Mouse (Mus musculus): Measurements from ENCODE around the gene Scn3b. TPM values are rescaled to one million over a fixed set of nuclear protein-coding genes. Genes with fewer than 3 reads are reported as not detected.
A peak's percentile ranks its signal among the peaks of the same experiment; 100 is the strongest.

Scn3b gene
- polyA plus RNA-seq, 1 experiment from 2014 or later: 2.9 TPM

- Histone ChIP-seq H3K4me2 (peak overlapping the region; percentile 38), H3K9me3 (ENCODE audit: low read depth, low read length) (no peaks in the 10 kb centered on the region), H3K36me3 (ENCODE audit: insufficient read depth) (no peaks in the 10 kb centered on the region), H3K27ac (ENCODE audit: low read depth) (no peak overlapping the region), H3K27me3 (ENCODE audit: insufficient read depth, low read length) (no peaks in the 10 kb centered on the region), H3K9ac (no peak overlapping the region), H3K4me1 (ENCODE audit: insufficient read depth) (peaks cover 14% of the 10 kb centered on the region), H3K4me3 (ENCODE audit: low read depth, low read length) (no peak overlapping the region)
- DNase-seq: no peak
- 57% methylated on average over 5 of the region's 5 CpGs for WGBS
- TF ChIP-seq CTCF (IDR thresholded peaks at IDR 0.05; ENCODE audit: low read depth): no peak
- no peak for ATAC-seq (ENCODE audit: insufficient read depth)
Measured at GRCm38 (mm10) chr9:40323171-40323570, 54.2 kb downstream of the Scn3b start.

GRCm38 (mm10) chr9:40323773-40324172 lies 54.8 kb downstream of the Scn3b start:
- peak overlapping the region; percentile 11; the same call in 1 of the 2 replicates for H3K4me2 ChIP-seq
- DNase-seq: no peak
- no peaks in the 10 kb centered on the region for H3K27me3 ChIP-seq (ENCODE audit: insufficient read depth, low read length)
- H3K9ac ChIP-seq: no peak overlapping the region
- ATAC-seq (ENCODE audit: insufficient read depth): no peak
- peaks cover 14% of the 10 kb centered on the region for H3K4me1 ChIP-seq (ENCODE audit: insufficient read depth)
- no peak for TF ChIP-seq CTCF (IDR thresholded peaks at IDR 0.05; ENCODE audit: low read depth)
- H3K27ac ChIP-seq (ENCODE audit: low read depth): no peak overlapping the region
- H3K36me3 ChIP-seq (ENCODE audit: insufficient read depth): no peaks in the 10 kb centered on the region
- H3K9me3 ChIP-seq (ENCODE audit: low read depth, low read length): no peaks in the 10 kb centered on the region
- H3K4me3 ChIP-seq (ENCODE audit: low read depth, low read length): no peak overlapping the region
- 57% methylated on average over 6 of the region's 6 CpGs for WGBS

DNA sequence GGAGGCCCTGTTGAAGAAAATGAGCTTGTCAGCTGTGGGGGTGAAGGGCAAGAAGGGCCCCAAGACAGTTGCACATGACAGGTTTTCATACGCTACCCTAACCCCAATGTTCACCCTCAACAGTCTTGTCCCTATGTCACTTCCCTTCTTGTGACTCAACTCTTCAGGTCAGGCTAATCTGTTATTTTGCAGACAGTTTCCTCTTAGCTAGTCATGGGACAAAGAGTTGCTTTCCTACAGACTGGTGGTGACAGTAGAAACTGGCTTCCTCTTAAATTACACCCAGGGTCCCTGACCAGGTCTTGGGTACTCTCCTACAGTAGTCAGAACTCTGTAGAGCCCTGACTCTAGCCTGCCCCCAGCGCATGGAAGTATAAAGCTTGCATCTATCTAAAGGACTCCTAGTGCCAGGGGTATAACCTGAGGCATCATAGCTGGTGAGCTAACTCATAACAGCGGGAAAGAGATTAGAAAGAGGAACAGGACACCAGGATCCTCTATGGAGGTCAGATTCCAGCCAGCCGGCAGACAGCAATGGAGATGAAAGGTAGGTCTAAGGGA lies 55.3 kb downstream of the Scn3b start:
- no peak overlapping the region for H3K4me3 ChIP-seq (ENCODE audit: low read depth, low read length)
- WGBS: 86% methylated on average over 4 of the region's 4 CpGs
- H3K9ac ChIP-seq: no peak overlapping the region
- DNase-seq (no peak), ATAC-seq (ENCODE audit: insufficient read depth) (no peak)
- peaks cover 14% of the 10 kb centered on the region for H3K4me1 ChIP-seq (ENCODE audit: insufficient read depth)
- H3K27ac ChIP-seq (ENCODE audit: low read depth): no peak overlapping the region
- peak overlapping the region; percentile 11; the same call in 1 of the 2 replicates for H3K4me2 ChIP-seq
- TF ChIP-seq CTCF (IDR thresholded peaks at IDR 0.05; ENCODE audit: low read depth): no peak
- H3K36me3 ChIP-seq (ENCODE audit: insufficient read depth): no peaks in the 10 kb centered on the region
- H3K9me3 ChIP-seq (ENCODE audit: low read depth, low read length): no peaks in the 10 kb centered on the region
- H3K27me3 ChIP-seq (ENCODE audit: insufficient read depth, low read length): no peaks in the 10 kb centered on the region

DNA sequence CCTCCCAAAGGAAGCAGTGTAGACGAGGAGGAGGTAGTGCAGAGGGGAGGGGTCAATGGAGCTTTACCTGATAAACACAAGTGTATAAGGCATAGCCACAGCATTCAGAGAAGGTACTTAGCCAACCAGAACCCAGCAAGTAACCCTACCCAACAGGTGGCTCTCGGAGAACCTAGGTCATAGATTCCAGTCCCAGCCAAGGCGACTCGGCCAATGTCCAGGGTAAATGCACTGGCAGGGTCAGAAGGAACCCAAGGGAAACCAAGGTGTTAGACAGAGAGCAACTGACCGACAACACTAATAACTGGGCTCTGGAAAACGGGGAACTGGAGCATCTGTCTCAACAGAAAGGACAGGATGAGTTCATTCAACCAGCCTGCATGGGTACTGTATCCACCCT lies 55.8 kb downstream of the Scn3b start:
- WGBS: 85% methylated on average over 6 of the region's 6 CpGs
- Histone ChIP-seq H3K4me2 (no peak overlapping the region), H3K9ac (no peak overlapping the region), H3K9me3 (ENCODE audit: low read depth, low read length) (no peaks in the 10 kb centered on the region), H3K27ac (ENCODE audit: low read depth) (no peak overlapping the region), H3K4me1 (ENCODE audit: insufficient read depth) (peaks cover 14% of the 10 kb centered on the region), H3K4me3 (ENCODE audit: low read depth, low read length) (no peak overlapping the region), H3K36me3 (ENCODE audit: insufficient read depth) (no peaks in the 10 kb centered on the region), H3K27me3 (ENCODE audit: insufficient read depth, low read length) (no peaks in the 10 kb centered on the region)
- no peak for DNase-seq
- no peak for TF ChIP-seq CTCF (IDR thresholded peaks at IDR 0.05; ENCODE audit: low read depth)
- ATAC-seq (ENCODE audit: insufficient read depth): no peak

GRCm38 (mm10) chr9:40326260-40326915 lies 57.4 kb downstream of the Scn3b start:
- Histone ChIP-seq H3K4me2 (no peak overlapping the region), H3K36me3 (ENCODE audit: insufficient read depth) (no peaks in the 10 kb centered on the region), H3K27me3 (ENCODE audit: insufficient read depth, low read length) (no peaks in the 10 kb centered on the region), H3K9me3 (ENCODE audit: low read depth, low read length) (no peaks in the 10 kb centered on the region), H3K27ac (ENCODE audit: low read depth) (no peak overlapping the region), H3K9ac (no peak overlapping the region), H3K4me3 (ENCODE audit: low read depth, low read length) (no peak overlapping the region), H3K4me1 (ENCODE audit: insufficient read depth) (peaks cover 3% of the 10 kb centered on the region)
- TF ChIP-seq CTCF (IDR thresholded peaks at IDR 0.05; ENCODE audit: low read depth): no peak
- DNase-seq (no peak), ATAC-seq (ENCODE audit: insufficient read depth) (no peak)
- 26% methylated on average over 7 of the region's 7 CpGs for WGBS

DNA sequence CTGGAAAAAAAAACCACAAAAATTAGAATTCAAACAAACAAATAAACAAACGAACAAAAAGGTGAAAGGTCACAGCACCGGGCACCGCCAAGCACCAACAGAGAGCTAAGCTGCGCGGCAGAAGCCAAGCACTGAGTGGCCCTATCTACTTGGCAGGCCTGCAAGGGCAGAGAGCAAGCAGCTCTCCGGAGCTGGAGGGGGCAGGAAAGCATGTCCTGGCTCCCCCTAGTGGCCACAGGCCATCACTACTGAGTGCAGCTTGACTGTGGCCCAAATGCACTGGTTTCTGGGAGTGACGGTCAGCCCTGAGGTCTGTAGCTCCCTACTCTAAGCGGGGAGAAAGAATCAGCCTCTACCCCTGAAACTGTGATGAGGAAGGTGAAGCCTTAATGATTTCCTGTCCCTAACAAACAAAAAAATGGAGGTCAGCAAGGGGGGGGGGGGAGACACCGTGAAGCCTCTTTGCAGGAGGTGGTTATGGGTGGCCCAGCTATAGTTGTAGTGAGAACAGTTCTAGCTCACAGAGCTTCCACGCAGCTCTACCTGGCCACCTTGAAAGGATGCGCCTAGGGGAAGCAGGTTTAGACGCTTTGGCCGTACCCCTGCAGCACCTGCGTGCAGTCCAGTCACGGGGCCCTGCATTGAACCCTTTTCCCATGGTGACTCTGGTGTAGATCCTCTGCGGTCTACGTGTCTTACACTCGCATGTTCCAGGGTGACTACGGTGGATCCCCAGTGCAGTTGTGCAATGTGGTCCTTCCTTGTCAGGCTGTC lies 61.8 kb downstream of the Scn3b start:
- H3K9me3 ChIP-seq (ENCODE audit: low read depth, low read length): no peaks in the 10 kb centered on the region
- H3K27ac ChIP-seq (ENCODE audit: low read depth): no peak overlapping the region
- H3K4me3 ChIP-seq (ENCODE audit: low read depth, low read length): no peak overlapping the region
- no peak overlapping the region for H3K4me2 ChIP-seq
- ATAC-seq (ENCODE audit: insufficient read depth) (peak; percentile 90), DNase-seq (peak; percentile 94)
- WGBS: 55% methylated on average over 19 of the region's 19 CpGs
- H3K27me3 ChIP-seq (ENCODE audit: insufficient read depth, low read length): no peaks in the 10 kb centered on the region
- H3K4me1 ChIP-seq (ENCODE audit: insufficient read depth): no peaks in the 10 kb centered on the region
- no peaks in the 10 kb centered on the region for H3K36me3 ChIP-seq (ENCODE audit: insufficient read depth)
- no peak overlapping the region for H3K9ac ChIP-seq
- peak; percentile 99 for TF ChIP-seq CTCF (IDR thresholded peaks at IDR 0.05; ENCODE audit: low read depth)

All from lung, embryonic 14.5 days (tissue).